Mouse (Mus musculus): Measurements from ENCODE around the gene Fzr1.

- no peak for TF ChIP-seq BHLHE40 (IDR thresholded peaks at IDR 0.05; ENCODE audit: low read depth, low read length)
- TF ChIP-seq CTCF (conservative IDR thresholded peaks at IDR 0.05 in 1 of 2, IDR thresholded peaks at IDR 0.05 in 1 of 2; ENCODE audit: low read depth in 2 of 2, low read length in 2 of 2) = no peak
- no peak for TF ChIP-seq RAD21 (IDR thresholded peaks at IDR 0.05; ENCODE audit: low read depth, low read length)
These were observed 56.9 kb downstream of the Fzr1 start for GRCm38 (mm10) chr10:81321436-81321835.
